Comparison of ENCODE assay signal across 30 mouse cellular contexts in genomic region chr3:58202816-58203215, GRCm38 (mm10).
A peak's percentile ranks its signal among the peaks of the same experiment; 100 is the strongest.
DNase-seq lines count a peak whose midpoint lies in the region; ATAC-seq and TF ChIP-seq lines count a peak whose summit lies in the region.
"Had no signal": no experiment of that assay in that cellular context is flagged by ENCODE, and none has a peak within 500 bp of the region (broad histone marks: within the 10 kb centered on the region; RNA-seq: fewer than 3 reads in every experiment).

No protein-coding gene starts in this region.

- no peak for ATAC-seq in intestine, embryonic 14.5 days (replicated peaks; ENCODE audit: low FRiP score, low TSS enrichment, low read depth)
- no peak for ATAC-seq in intestine, embryonic 15.5 days
- no peak for ATAC-seq in kidney, embryonic 16.5 days (ENCODE audit: low FRiP score, low TSS enrichment)
- peak; percentile 71 for ATAC-seq in Patski
- ATAC-seq: forebrain, embryonic 14.5 days had no signal

- CTCF ChIA-PET in Patski (lab: Charles Lee), result no interaction called here

- no peaks in the 10 kb centered on the region for H3K79me2 ChIP-seq in myocyte (ENCODE audit: control insufficient read depth, insufficient read depth)

- no peaks in the 10 kb centered on the region for H3K27me3 ChIP-seq in intestine, embryonic 14.5 days (replicated peaks; ENCODE audit: control insufficient read depth, insufficient read depth, low read length)
- H3K27me3 ChIP-seq in intestine, embryonic 15.5 days (replicated peaks), result no peaks in the 10 kb centered on the region
- no peaks in the 10 kb centered on the region for H3K27me3 ChIP-seq in kidney, embryonic 16.5 days (ENCODE audit: insufficient read depth, low read length)
- no peaks in the 10 kb centered on the region for H3K27me3 ChIP-seq in Patski
- H3K27me3 ChIP-seq in myocyte (ENCODE audit: control insufficient read depth, insufficient read depth, insufficient read length), result no peaks in the 10 kb centered on the region
- H3K27me3 ChIP-seq: hindbrain, embryonic 13.5 days; limb, embryonic 15.5 days; neural tube, embryonic 15.5 days had no signal

- no peak overlapping the region for H3ac ChIP-seq in myocyte (ENCODE audit: control insufficient read depth, insufficient read length)

- POLR2A ChIA-PET in Patski (lab: Charles Lee), result no interaction called here

- H3K4me3 ChIP-seq in intestine, embryonic 14.5 days (ENCODE audit: low read depth, low read length), result no peak overlapping the region
- no peak overlapping the region for H3K4me3 ChIP-seq in intestine, embryonic 15.5 days (replicated peaks)
- no peak overlapping the region for H3K4me3 ChIP-seq in kidney, embryonic 16.5 days (ENCODE audit: low read length)
- H3K4me3 ChIP-seq in myocyte, result no peak overlapping the region
- H3K4me3 ChIP-seq: hindbrain, embryonic 13.5 days; limb, embryonic 10.5 days; limb, embryonic 15.5 days; neural tube, embryonic 15.5 days had no signal

- DNase-seq in intestine, embryonic 14.5 days (ENCODE audit: low spot score), result no peak
- no peak for DNase-seq in kidney, postnatal 25 days
- DNase-seq in Patski (ENCODE audit: low read depth, low spot score), result peak; percentile 60
- DNase-seq in layer of hippocampus, adult 9-10 months (ENCODE audit: low spot score), result no peak
- no peak for DNase-seq in right cerebral cortex, postnatal 10 days (ENCODE audit: low spot score in 2 of 2)
- DNase-seq: adrenal gland, postnatal 10 days; cerebellum, adult 8-10 months; cerebellum, postnatal 25 days; gastrocnemius, postnatal 36 days; heart, adult 18-20 months; heart, postnatal 36 days; kidney, postnatal 4 days; layer of hippocampus, postnatal 36 days; lung, adult 2 months; lung, postnatal 10 days; midbrain, embryonic 14.5 days; retina, postnatal 1 day; right cerebral cortex, postnatal 25 days; spleen, adult 18-20 months; thymus, postnatal 14 days had no signal

- peaks cover 3% of the 10 kb centered on the region; the same call in 1 of the 2 replicates for H3K4me1 ChIP-seq in intestine, embryonic 14.5 days (replicated peaks; ENCODE audit: control insufficient read depth, insufficient read depth, low read length)
- H3K4me1 ChIP-seq in intestine, embryonic 15.5 days (replicated peaks), result no peaks in the 10 kb centered on the region
- H3K4me1 ChIP-seq in kidney, embryonic 16.5 days (ENCODE audit: insufficient read depth, low read length), result peaks cover 9% of the 10 kb centered on the region; the same call in 1 of the 2 replicates
- H3K4me1 ChIP-seq: hindbrain, embryonic 13.5 days; limb, embryonic 10.5 days; neural tube, embryonic 15.5 days had no signal

- no peaks in the 10 kb centered on the region for H3K36me3 ChIP-seq in intestine, embryonic 14.5 days (ENCODE audit: control insufficient read depth, insufficient read depth, low read length)
- H3K36me3 ChIP-seq in intestine, embryonic 15.5 days, result no peaks in the 10 kb centered on the region
- no peaks in the 10 kb centered on the region for H3K36me3 ChIP-seq in kidney, embryonic 16.5 days (ENCODE audit: insufficient read depth, low read length)
- H3K36me3 ChIP-seq in myocyte (ENCODE audit: control insufficient read depth, insufficient read depth), result no peaks in the 10 kb centered on the region
- H3K36me3 ChIP-seq: hindbrain, embryonic 13.5 days; limb, embryonic 10.5 days; limb, embryonic 15.5 days; neural tube, embryonic 15.5 days had no signal

- no peak for TF ChIP-seq POLR2A in myocyte (IDR thresholded peaks at IDR 0.05; ENCODE audit: insufficient read length, low read depth)

- no peak for TF ChIP-seq CTCF in Patski (IDR thresholded peaks at IDR 0.05)

- H3K4me2 ChIP-seq in intestine, embryonic 14.5 days (ENCODE audit: low read length), result no peak overlapping the region
- no peak overlapping the region for H3K4me2 ChIP-seq in intestine, embryonic 15.5 days (replicated peaks)
- no peak overlapping the region for H3K4me2 ChIP-seq in kidney, embryonic 16.5 days (replicated peaks; ENCODE audit: low read depth, low read length)
- peak overlapping the region; percentile 72 for H3K4me2 ChIP-seq in myocyte (ENCODE audit: low read depth)
- H3K4me2 ChIP-seq: heart, embryonic 11.5 days; hindbrain, embryonic 13.5 days; limb, embryonic 15.5 days; neural tube, embryonic 15.5 days had no signal

- H3K27ac ChIP-seq in intestine, embryonic 14.5 days (ENCODE audit: low read depth), result peak overlapping the region; percentile 19
- no peak overlapping the region for H3K27ac ChIP-seq in intestine, embryonic 15.5 days
- peak overlapping the region; percentile 84 for H3K27ac ChIP-seq in kidney, embryonic 16.5 days (ENCODE audit: low read length)
- H3K27ac ChIP-seq: hindbrain, embryonic 13.5 days; limb, embryonic 10.5 days; limb, embryonic 15.5 days; liver, embryonic 14.5 days; neural tube, embryonic 15.5 days had no signal

- 29% methylated on average over 5 of the region's 5 CpGs for WGBS in intestine, embryonic 14.5 days
- WGBS in intestine, embryonic 15.5 days, result 37% methylated on average over 5 of the region's 5 CpGs
- WGBS in kidney, embryonic 16.5 days, result 47% methylated on average over 5 of the region's 5 CpGs

- in situ Hi-C loops in Patski (cut with MboI; ENCODE audit: low pct_unique_long_range_greater_than_20kb), result no loop called here

- H3K9ac ChIP-seq in intestine, embryonic 14.5 days (ENCODE audit: low read length), result no peak overlapping the region
- no peak overlapping the region for H3K9ac ChIP-seq in intestine, embryonic 15.5 days
- no peak overlapping the region for H3K9ac ChIP-seq in kidney, embryonic 16.5 days (replicated peaks; ENCODE audit: low read length)
- H3K9ac ChIP-seq: hindbrain, embryonic 13.5 days; limb, embryonic 15.5 days; liver, embryonic 14.5 days; neural tube, embryonic 15.5 days had no signal

- H3K9me3 ChIP-seq in intestine, embryonic 14.5 days (ENCODE audit: control insufficient read depth, low read length), result no peaks in the 10 kb centered on the region
- no peaks in the 10 kb centered on the region for H3K9me3 ChIP-seq in intestine, embryonic 15.5 days
- 0 out of 2 replicates have a peak, but pooled peaks cover 2% of the 10 kb centered on the region for H3K9me3 ChIP-seq in kidney, embryonic 16.5 days (ENCODE audit: low read length)
- H3K9me3 ChIP-seq: hindbrain, embryonic 13.5 days; limb, embryonic 10.5 days; limb, embryonic 15.5 days; neural tube, embryonic 15.5 days had no signal

TF ChIP-seq in myocyte, 11 proteins besides CTCF, POLR2A, EP300 and RAD21:
- TF ChIP-seq USF1 (IDR thresholded peaks at IDR 0.05; ENCODE audit: low read depth) (peak; percentile 76), CEBPB (IDR thresholded peaks at IDR 0.05; ENCODE audit: insufficient read depth, poor library complexity, severe bottlenecking) (no peak)
TF ChIP-seq in myocyte: peak in this region for 1.
